Mouse (Mus musculus): ENCODE measurements around the gene Igf2bp1. TPM values are rescaled to one million over a fixed set of nuclear protein-coding genes. Genes with fewer than 3 reads are reported as not detected.
A peak's percentile ranks its signal among the peaks of the same experiment; 100 is the strongest.

Igf2bp1 gene
- polyA plus RNA-seq, 1 experiment from 2014 or later = 4.3 TPM

DNA sequence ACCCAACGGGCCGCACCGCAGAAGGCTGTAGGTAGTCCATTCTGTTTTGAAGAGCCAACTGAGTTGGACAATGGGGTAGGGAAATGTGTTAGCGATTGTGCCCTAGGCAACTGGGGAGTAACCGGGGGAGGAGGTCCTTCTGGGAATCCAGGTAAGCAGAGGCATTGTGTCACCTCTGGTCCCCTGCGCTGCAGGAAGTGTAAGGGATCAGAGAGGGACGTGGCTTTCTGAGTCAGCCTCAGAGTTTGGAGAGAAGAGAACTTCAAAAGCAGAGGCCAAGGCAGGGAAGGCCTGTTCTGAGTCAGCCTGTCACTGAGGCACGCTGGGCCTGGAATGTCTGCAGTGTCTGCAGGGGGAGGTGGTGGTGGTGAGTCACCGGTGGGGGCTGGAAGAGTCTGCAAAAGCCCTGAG lies 12.2 kb upstream of the Igf2bp1 start:
- H3K36me3 ChIP-seq (ENCODE audit: control insufficient read depth, insufficient read depth, low read length) = no peaks in the 10 kb centered on the region
- H3K4me2 ChIP-seq (replicated peaks; ENCODE audit: low read depth) = no peak overlapping the region
- 21% methylated on average over 9 of the region's 9 CpGs for WGBS
- ATAC-seq (ENCODE audit: low FRiP score, low TSS enrichment) (peak; percentile 89), DNase-seq (ENCODE audit: low spot score) (peak; percentile 49)
- no peaks in the 10 kb centered on the region for H3K4me1 ChIP-seq (replicated peaks; ENCODE audit: control insufficient read depth, insufficient read depth)
- H3K4me3 ChIP-seq (ENCODE audit: low read depth, low read length) = no peak overlapping the region
- TF ChIP-seq EP300 (optimal IDR thresholded peaks at IDR 0.05) (no peak), CTCF (IDR thresholded peaks at IDR 0.05; ENCODE audit: low read depth) (no peak)
- no peaks in the 10 kb centered on the region for H3K9me3 ChIP-seq (ENCODE audit: control insufficient read depth, low read length)
- peaks cover 2% of the 10 kb centered on the region; the same call in 1 of the 2 replicates for H3K27me3 ChIP-seq (ENCODE audit: control insufficient read depth, insufficient read depth, low read length)
- H3K9ac ChIP-seq (ENCODE audit: low read length) = no peak overlapping the region
- H3K27ac ChIP-seq (replicated peaks) = peak overlapping the region; percentile 35

DNA sequence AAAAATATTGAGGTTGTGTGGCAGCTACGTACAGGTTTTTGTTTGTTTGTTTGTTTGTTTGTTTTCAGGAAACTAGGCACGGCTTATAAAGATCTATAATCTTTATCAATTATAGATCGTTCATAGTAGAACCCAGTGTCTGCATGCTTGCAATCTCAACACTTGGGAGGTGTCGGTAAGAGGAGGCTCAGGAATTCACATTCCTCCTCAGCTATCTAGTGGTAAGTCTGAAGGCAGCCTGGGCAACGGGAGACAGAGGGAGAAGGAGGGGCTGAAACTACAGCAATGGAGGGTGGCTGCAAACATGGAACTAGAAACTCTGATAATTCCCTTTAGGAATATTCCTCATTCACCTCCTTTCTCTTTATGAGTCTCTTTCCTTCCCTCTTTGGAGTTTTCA lies 9.7 kb upstream of the Igf2bp1 start:
- Histone ChIP-seq H3K4me2 (replicated peaks; ENCODE audit: low read depth) (no peak overlapping the region), H3K27ac (replicated peaks) (no peak overlapping the region), H3K9me3 (ENCODE audit: control insufficient read depth, low read length) (no peaks in the 10 kb centered on the region), H3K27me3 (ENCODE audit: control insufficient read depth, insufficient read depth, low read length) (peaks cover 5% of the 10 kb centered on the region; the same call in 1 of the 2 replicates), H3K9ac (ENCODE audit: low read length) (no peak overlapping the region), H3K36me3 (ENCODE audit: control insufficient read depth, insufficient read depth, low read length) (no peaks in the 10 kb centered on the region), H3K4me3 (ENCODE audit: low read depth, low read length) (no peak overlapping the region), H3K4me1 (replicated peaks; ENCODE audit: control insufficient read depth, insufficient read depth) (no peaks in the 10 kb centered on the region)
- ATAC-seq (ENCODE audit: low FRiP score, low TSS enrichment) = no peak
- 29% methylated on average over 5 of the region's 5 CpGs for WGBS
- no peak for DNase-seq (ENCODE audit: low spot score)
- TF ChIP-seq EP300 (optimal IDR thresholded peaks at IDR 0.05) = no peak
- TF ChIP-seq CTCF (IDR thresholded peaks at IDR 0.05; ENCODE audit: low read depth) = no peak

DNA sequence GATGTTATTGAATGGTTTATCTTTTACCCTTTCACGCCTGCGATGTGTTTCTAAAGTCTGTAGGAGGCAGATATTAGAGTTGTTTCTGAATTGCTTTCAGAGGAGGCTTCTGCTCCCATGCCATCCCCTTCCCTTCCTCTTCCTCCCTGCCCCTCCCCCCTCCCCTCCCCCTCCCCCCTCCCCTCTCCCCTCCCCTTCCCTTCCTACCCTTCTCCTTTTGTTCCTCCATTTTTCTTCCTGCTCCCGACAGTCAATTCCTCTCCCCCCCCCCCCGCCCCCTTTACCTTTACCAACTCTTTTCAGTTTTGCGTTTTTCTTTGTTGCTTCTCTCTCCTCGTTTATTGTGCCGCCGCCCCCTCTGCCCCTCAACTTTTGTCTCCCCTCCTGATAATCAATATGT lies 6.2 kb upstream of the Igf2bp1 start:
- Histone ChIP-seq H3K27ac (replicated peaks) (no peak overlapping the region), H3K9ac (ENCODE audit: low read length) (no peak overlapping the region), H3K36me3 (ENCODE audit: control insufficient read depth, insufficient read depth, low read length) (no peaks in the 10 kb centered on the region), H3K4me3 (ENCODE audit: low read depth, low read length) (no peak overlapping the region), H3K4me2 (replicated peaks; ENCODE audit: low read depth) (no peak overlapping the region), H3K27me3 (ENCODE audit: control insufficient read depth, insufficient read depth, low read length) (peaks cover 8% of the 10 kb centered on the region; the same call in 1 of the 2 replicates), H3K4me1 (replicated peaks; ENCODE audit: control insufficient read depth, insufficient read depth) (no peaks in the 10 kb centered on the region), H3K9me3 (ENCODE audit: control insufficient read depth, low read length) (no peaks in the 10 kb centered on the region)
- ATAC-seq (ENCODE audit: low FRiP score, low TSS enrichment) (no peak), DNase-seq (ENCODE audit: low spot score) (no peak)
- 5% methylated on average over 5 of the region's 8 CpGs for WGBS
- no peak for TF ChIP-seq EP300 (optimal IDR thresholded peaks at IDR 0.05)
- TF ChIP-seq CTCF (IDR thresholded peaks at IDR 0.05; ENCODE audit: low read depth) = no peak

DNA sequence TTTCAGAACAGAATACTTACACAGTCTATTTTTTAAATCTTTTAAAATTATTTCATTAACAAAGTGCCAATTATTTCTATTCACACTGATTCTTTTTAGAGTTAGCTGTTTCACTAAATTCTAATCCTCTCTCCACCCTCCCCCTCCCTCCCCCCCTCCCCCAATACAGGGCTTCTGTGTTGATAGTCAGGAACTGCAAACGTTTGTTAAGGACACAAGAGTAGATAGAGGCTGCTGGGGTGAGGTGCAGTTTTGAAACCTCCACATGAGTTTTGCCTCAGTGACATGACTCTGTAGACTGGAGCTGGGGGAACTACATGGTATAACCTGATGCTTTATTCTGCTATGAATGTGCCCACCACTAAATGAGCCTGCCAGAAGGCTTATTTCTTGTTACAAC lies 3.1 kb upstream of the Igf2bp1 start:
- Histone ChIP-seq H3K4me1 (replicated peaks; ENCODE audit: control insufficient read depth, insufficient read depth) (0 out of 2 replicates have a peak, but pooled peaks cover 4% of the 10 kb centered on the region), H3K4me2 (replicated peaks; ENCODE audit: low read depth) (no peak overlapping the region), H3K9ac (ENCODE audit: low read length) (no peak overlapping the region), H3K27ac (replicated peaks) (no peak overlapping the region), H3K9me3 (ENCODE audit: control insufficient read depth, low read length) (no peaks in the 10 kb centered on the region), H3K27me3 (ENCODE audit: control insufficient read depth, insufficient read depth, low read length) (peaks cover 10% of the 10 kb centered on the region; the same call in 1 of the 2 replicates), H3K4me3 (ENCODE audit: low read depth, low read length) (no peak overlapping the region), H3K36me3 (ENCODE audit: control insufficient read depth, insufficient read depth, low read length) (no peaks in the 10 kb centered on the region)
- ATAC-seq (ENCODE audit: low FRiP score, low TSS enrichment) = no peak
- 26% methylated on average over 1 of the region's 1 CpGs for WGBS
- DNase-seq (ENCODE audit: low spot score) = no peak
- TF ChIP-seq CTCF (IDR thresholded peaks at IDR 0.05; ENCODE audit: low read depth) = no peak
- TF ChIP-seq EP300 (optimal IDR thresholded peaks at IDR 0.05) = no peak

DNA sequence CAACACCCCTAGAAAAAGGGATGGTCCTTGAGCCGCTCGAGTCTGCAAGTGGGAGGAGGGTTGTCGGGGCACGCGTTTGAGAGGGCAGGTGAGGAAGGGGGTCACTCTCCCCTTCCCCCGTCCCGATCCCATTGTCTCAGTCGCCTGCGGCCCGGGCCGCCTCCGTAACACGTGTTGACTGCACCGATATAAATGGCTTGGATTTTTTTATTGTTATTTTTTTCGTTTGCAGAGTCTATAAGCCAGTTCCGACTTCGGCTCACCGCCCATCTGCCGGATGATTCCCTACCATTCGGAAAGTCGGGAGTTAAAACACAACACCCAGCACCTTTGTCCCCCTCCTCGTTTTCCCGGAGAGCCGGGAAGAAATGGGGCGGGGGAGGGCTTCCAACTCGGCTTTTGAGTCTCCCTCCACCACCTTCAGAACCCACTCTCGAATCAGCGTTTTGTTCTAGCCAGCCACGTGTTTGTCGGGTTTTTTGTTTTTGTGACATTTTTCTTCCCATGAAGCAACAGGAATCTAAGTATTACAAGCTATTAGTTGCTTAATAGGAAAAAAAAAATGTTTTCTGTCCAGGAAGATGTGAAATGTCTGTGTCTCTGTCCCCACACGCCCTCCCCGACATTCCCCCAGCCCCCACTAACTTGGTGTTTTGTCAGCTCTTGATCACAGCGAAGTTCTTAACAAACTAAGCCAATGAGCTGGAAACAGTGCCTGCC lies 1.9 kb upstream of the Igf2bp1 start:
- no peak for ATAC-seq (ENCODE audit: low FRiP score, low TSS enrichment)
- H3K36me3 ChIP-seq (ENCODE audit: control insufficient read depth, insufficient read depth, low read length) = no peaks in the 10 kb centered on the region
- TF ChIP-seq CTCF (IDR thresholded peaks at IDR 0.05; ENCODE audit: low read depth) (no peak), EP300 (optimal IDR thresholded peaks at IDR 0.05) (no peak)
- peaks cover 7% of the 10 kb centered on the region; the same call in 1 of the 2 replicates for H3K27me3 ChIP-seq (ENCODE audit: control insufficient read depth, insufficient read depth, low read length)
- H3K9me3 ChIP-seq (ENCODE audit: control insufficient read depth, low read length) = no peaks in the 10 kb centered on the region
- no peak overlapping the region for H3K9ac ChIP-seq (ENCODE audit: low read length)
- WGBS = 3% methylated on average over 33 of the region's 33 CpGs
- peak overlapping the region; percentile 88 for H3K4me2 ChIP-seq (replicated peaks; ENCODE audit: low read depth)
- DNase-seq (ENCODE audit: low spot score) = peak; percentile 32
- 0 out of 2 replicates have a peak, but pooled peaks cover 4% of the 10 kb centered on the region for H3K4me1 ChIP-seq (replicated peaks; ENCODE audit: control insufficient read depth, insufficient read depth)
- no peak overlapping the region for H3K27ac ChIP-seq (replicated peaks)
- H3K4me3 ChIP-seq (ENCODE audit: low read depth, low read length) = peak overlapping the region; percentile 62
